Mouse (Mus musculus): ENCODE measurements at regions not wholly inside any gene's neighbourhood (a gene's known extent, or its start where the extent isn't known, plus 50 kb on each side); places are given as distances from the start of the nearest gene placed in this dataset.

- no peak for TF ChIP-seq EP300 (IDR thresholded peaks at IDR 0.05; ENCODE audit: low read depth)
- no peak for TF ChIP-seq CTCF (IDR thresholded peaks at IDR 0.05; ENCODE audit: low read depth)
These were observed 1306.2 kb upstream of the A1bg start for GRCm38 (mm10) chr15:62229023-62229422.
